Mouse (Mus musculus) kidney, postnatal 14 days (tissue): ENCODE measurements around the gene Olfr1257.
"Not testable (repeated sequence)": the region's sequence is repeated elsewhere in the genome, so short reads cannot be mapped to it uniquely, and the experiment has no call there.

ENCODE experiments used
- DNase-seq: peaks from one replicate; pipeline ENCODE4 v3.0.0; 2022; ENCODE audit warnings: mixed read lengths

Olfr1257 gene

DNA sequence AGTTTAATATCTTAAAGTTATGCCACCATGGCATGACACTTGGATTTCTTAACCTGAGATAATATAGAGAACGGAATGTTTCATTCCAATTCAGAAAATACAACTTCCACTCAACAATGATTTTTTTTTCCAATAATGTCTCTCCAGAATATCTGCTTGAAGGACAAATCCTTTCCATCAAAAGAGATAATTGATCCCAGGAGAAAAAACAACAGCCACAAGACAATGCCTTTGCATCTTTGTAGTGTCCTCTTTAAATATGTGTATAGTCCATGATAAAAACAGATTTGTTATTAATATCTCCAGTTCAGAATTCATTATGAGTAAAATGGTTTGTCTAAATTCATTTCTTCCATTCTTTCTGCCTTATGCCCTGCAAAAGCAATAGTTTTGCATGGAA lies at the start of gene Olfr1257:
Gene Olfr1257 (plus strand): TSS at position 301 of the 400 bp plus-strand sequence.
- DNase-seq: no peak

DNA sequence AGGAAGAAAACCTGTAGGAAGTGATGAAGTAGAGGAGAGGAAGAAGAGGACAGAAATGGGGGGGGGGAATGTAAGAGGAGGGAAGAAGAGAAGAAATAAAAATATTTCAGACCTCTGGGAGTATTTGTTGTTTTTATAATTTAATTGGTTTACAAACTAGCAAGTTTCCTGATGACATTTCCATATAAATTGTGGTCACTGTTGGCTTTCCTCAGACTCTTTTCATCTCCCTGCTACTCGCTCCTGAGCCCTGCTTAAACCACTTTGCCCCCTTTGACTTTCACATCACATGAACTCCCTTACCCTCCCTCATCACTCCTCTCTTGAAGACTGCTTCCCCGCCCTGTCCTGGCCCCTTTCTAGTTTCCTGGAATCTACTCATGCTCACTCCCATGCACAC lies 36.8 kb upstream of the Olfr1257 start, which contains the start of gene Olfr1256:
Gene Olfr1256 (minus strand): TSS at position 101 of the 400 bp plus-strand sequence.
- DNase-seq: no peak

DNA sequence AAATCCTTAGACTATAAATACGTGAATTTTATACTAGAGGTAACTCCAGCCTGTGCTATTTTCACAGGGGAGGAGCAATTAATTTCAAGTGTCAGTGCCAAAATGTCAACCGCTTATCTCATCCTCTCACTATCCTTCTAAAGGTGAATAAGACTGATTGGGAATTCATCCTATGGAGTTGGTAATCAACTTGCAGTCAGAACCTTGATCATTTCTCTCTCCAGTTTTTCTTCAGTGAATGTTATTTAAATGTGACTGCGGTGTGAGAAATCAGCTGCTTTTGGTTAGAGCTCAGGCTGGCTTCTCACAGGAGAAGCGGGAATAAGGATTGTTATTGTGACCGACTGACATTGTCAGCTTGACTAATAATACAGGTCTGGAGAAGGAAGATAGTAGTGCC lies 30.1 kb upstream of the Olfr1257 start, which contains the start of gene Olfr48:
Gene Olfr48 (minus strand): TSS at position 101 of the 400 bp plus-strand sequence.
- no peak for DNase-seq

DNA sequence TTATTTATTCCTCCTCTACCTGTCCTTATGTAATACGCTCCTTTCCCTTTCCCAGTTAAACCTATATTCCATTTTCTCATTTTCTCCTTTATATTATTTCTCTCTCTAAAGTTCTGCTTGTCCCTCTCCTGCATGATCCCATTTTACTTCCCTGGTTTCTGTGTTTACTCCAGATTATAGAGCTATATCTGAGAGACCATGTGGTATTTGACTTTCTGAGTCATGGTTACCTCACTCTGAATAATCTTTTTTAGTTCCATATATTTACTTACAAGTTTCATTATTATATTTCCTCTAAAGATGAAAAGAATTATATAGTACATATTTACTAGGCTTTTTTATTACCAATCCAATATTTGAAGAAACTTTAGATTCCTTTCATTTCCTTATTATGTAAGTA lies 29.0 kb upstream of the Olfr1257 start:
- DNase-seq: no peak

GRCm38 (mm10) chr2:89912616-89913015 lies 34.4 kb downstream of the Olfr1257 start:
- DNase-seq: not testable (repeated sequence)

DNA sequence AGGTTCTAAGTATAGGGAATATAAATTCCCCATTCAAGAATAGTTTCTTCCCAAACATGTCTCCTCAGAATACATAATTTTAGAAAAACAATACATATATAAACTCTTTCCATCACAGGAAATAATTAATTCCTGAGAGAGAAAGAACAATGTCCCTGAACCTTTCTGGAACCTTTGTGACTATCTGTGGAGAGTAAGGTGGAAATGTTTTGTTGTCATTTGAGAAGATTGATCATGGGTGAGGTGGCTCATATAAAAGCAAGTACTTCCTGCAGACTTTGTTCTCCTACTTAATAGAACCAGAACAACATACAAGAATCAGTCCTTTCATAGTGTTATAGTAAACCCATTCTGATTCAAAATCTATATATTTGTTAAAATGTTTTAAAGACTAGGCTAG lies 48.8 kb downstream of the Olfr1257 start, which contains the start of gene Olfr1258:
Gene Olfr1258 (plus strand): TSS at position 301 of the 400 bp plus-strand sequence.
- DNase-seq: no peak
